Mouse (Mus musculus) large intestine, adult 2 months (tissue): ENCODE results near the gene BC024978. TPM values are rescaled to one million over a fixed set of nuclear protein-coding genes. Genes with fewer than 3 reads are reported as not detected.

Experiments
- DNase-seq: peaks from one replicate; pipeline ENCODE4 v3.0.0-alpha.2; 2012; ENCODE audit warnings: low read depth, low spot score
- WGBS: fragments of 180-500 bp; shearing (Covaris S2); methylation state at CpG from one replicate; pipeline ENCODE4 v1.1.7; 2018; 5-methylcytosine and 5-hydroxymethylcytosine counted together
- polyA plus RNA-seq: library from polyadenylated mRNA; depleted of rRNA; stranded (reverse); fragments of >200 nt; gene quantifications from 2 replicates; pipeline ENCODE4 v1.2.3, GENCODE M21; 2012; rRNA removed

Gene BC024978
- 10.9 and 11.1 TPM in 2 replicates for polyA plus RNA-seq

DNA sequence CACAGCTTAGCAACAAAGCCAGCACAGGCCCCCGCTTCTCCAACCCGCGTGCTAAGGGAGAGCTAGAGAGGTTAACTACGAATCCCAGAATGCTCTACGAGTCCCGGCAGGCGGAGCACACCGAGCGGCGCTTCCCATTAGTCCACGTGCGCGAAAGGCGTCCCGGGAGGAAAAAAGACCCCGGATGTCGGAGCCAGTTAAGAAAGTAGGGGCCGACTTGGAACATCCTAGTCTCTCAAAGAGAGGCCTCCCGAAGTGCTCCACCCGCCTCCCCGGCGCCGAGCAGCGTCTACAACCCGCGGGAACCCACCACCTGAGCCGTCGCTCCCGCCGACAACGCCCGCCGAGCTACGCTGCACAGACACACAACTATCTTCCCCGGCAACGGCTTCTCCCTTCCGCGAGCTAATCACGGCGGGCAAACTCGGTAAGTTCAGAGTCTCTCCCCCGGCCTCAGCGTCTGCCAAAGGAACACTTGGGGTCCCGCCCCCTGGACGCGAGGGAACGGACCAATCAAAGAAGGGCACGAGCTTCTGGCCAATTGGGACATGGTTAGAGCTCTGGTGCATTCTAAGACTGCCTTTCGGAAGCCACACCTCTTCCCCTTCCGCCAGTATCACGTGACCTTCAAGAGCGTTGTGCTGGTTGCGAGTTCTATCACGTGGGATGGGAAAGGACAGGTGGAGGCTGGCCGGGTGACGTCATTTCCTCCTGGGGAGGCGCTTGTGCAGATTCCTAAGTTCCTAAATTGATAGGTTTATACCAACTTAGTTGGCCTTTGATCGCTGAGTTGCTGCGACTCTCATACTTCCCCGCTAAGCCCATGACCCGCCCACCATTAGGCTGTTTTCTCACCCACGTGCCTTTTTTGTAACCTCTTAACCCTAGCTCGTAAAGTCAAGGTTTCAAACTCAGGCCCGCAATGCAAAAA is at the start of gene BC024978, which contains the start of gene Snrpa:
BC024978 (plus strand) TSS at position 101 of the 931 bp plus-strand sequence.
Snrpa (minus strand) TSS at position 591 of the 931 bp plus-strand sequence.
- WGBS = under 1% methylated on average over 64 of the region's 64 CpGs
- DNase-seq = peak; percentile 100

DNA sequence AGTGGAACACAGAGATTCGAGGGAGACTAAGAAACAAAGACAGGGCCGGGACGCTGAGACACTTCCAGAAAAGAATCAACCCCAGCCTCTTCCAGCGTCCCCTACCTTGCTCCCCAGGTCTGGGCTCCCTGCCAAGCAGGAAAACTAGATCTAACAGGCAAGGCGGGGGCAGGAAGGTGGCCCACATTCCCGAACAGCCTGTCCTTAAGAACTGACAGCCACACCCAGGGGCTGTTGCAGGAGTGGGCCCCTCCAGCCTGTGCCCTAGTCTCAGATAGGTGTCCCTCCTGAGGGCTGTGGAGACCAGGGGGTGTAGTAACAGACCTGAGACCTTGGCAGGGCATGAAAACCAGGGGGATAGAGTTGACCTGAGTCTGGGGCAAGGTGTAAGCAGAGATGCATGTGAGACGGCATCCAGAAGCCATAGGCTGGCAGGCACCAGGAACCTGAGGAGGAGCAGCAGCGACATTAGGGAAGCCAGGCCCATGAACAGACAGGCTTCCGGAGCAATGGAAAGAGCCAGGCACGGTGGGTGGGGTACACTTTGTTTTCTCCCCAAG is 42.3 kb upstream of the BC024978 start, which contains the start of gene Cyp2t4:
Cyp2t4 (plus strand) TSS at position 510 of the 560 bp plus-strand sequence.
- DNase-seq = no peak
- WGBS = 19% methylated on average over 10 of the region's 10 CpGs

DNA sequence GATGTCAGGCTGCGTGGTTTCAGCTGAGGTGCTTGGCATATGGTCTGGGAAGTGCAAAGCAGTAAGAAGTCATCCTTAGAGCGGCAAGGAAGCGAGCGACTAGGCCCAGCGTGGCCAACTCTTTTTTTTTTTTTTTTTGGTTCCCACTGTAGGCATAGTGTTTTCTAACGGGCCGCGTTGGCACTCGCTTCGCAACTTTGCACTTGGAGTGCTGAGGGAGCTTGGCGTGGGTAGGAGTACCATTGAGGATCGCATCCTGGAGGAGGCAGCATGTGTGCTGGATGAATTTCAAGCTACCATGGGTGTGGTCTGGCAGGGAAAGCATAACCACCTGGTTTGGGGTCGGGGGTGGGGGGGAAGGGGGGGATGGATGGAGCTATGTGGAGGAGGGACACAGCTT is 39.6 kb upstream of the BC024978 start:
- no peak for DNase-seq
- WGBS = 81% methylated on average over 13 of the region's 13 CpGs

DNA sequence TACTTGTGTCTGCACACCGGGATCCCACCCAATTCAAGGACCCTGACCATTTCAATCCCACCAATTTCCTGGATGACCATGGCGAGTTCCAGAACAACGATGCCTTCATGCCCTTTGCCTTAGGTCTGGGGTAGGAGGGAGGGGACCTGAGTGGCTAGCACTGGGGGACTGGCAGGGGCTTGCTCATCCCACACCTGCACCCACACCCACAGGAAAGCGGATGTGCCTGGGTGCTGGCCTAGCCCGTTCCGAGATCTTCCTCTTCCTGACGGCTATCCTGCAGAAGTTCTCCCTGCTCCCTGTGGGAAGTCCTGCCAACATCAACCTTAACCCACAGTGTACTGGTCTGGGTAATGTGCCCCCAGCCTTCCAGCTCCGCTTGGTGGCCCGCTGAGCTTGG is 37.4 kb upstream of the BC024978 start:
- WGBS = 91% methylated on average over 9 of the region's 9 CpGs

DNA sequence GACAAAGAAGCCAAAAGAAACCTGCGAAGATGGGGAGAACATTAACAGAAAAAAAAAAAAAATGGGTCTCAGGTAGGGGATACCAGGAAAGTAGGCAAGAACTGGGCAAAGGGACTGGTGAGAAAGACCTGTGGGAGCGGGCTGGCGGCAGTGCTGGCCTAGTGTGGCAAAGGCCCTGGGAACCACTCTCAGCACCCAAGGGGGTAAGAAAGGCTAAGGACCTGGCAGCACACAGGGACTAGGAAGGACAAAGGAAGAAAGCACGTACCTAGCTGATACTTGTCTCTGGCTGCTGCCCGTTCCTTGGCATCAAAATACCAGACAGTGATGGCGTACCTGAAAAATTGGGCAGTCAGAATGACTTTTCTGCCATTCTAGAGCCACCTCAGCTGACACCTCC is 36.3 kb upstream of the BC024978 start:
- no peak for DNase-seq
- WGBS = 90% methylated on average over 6 of the region's 6 CpGs

More for the DNA sequence above, 37.4 kb upstream of the BC024978 start:
- DNase-seq = no peak

DNA sequence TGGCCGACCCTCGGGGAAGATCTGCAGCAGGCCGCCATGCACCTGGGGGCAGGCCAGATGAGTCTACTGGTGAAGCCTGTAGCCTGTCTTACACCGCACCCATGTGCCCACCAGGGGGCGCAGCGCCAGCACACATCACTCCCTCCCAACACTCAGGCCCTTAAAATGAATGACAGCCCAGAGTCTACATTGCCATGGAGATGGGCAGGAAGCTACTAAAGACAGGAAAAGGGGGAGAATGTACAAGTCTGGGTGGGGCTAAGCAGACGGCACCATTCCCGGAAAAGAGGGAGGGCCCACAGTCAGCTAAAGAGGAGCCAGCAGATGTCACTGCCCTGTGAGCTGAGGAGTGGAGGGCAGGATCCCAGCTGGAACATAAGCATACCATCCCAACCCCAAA is 35.7 kb upstream of the BC024978 start:
- WGBS = 5% methylated on average over 8 of the region's 8 CpGs
- no peak for DNase-seq

DNA sequence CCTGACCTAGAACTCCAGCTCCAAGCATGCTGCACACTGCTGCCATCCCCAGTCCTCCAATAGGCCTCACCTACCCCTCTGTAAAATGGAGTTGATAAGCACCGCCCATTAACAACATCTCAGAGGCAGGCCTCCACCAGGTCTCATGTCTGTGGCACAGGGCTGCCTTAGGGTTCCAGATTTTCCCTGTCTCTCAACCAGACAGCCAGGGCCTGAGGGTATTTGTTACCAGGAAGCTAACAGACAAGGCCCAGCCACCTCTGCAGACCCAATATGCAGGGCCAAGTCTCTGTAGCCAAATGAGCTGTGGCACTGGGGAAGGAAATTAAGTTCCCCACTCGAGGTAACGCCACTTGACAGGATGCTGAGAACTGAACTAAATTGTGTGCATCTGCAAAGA is 34.7 kb upstream of the BC024978 start:
- WGBS = 76% methylated on average over 3 of the region's 3 CpGs
- DNase-seq = no peak

DNA sequence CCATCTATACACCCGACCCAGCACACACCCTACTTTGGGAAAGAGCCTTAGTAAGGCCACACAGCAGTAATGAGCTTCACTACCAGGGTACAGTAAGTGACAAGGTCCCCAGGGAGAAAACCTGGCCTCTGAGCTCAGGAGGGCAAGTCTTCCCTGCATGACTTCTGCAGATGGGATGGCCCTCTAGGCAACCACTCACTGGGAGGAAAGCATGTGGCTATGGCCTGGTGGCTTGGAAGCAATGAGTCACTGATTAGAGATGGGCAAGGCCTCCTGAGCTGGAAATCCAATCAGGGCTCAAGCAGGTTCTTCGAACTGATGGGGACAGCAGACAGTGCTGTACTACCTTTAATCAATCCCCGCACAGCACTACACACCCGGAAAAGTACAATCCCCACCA is 33.8 kb upstream of the BC024978 start:
- DNase-seq = no peak
- 75% methylated on average over 4 of the region's 4 CpGs for WGBS

DNA sequence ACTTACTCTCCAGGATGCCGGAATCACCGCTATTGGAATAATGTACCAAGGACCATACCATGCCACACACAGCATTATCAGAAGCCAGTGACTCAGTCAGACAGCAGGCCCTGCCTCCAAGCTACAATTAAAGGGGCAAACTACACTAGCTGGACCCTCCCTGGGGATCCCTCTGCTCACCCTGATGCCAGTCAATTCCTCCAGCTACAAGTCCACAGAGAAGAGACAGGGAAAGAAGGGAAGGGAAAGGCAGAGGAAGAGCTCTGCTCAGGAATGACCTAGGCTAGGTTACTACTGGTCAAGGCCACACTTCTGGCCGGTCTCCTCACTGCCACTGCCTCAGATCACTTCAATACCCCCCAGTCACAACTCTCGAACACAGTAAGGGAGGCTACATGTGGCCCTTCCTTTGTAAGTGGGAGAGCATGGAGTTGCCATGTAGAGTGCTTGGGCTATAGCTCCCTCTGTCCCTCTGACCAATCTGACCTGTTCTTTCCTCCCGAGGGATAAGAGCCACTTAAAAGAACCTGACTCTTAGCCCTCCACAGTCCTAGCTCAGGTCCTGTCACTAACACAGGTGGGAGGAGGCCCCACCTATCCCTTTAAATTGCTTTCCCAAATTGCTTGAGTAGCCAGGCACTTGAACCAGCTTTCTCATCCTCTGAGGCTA is 32.7 kb upstream of the BC024978 start:
- no peak for DNase-seq
- 69% methylated on average over 5 of the region's 5 CpGs for WGBS

DNA sequence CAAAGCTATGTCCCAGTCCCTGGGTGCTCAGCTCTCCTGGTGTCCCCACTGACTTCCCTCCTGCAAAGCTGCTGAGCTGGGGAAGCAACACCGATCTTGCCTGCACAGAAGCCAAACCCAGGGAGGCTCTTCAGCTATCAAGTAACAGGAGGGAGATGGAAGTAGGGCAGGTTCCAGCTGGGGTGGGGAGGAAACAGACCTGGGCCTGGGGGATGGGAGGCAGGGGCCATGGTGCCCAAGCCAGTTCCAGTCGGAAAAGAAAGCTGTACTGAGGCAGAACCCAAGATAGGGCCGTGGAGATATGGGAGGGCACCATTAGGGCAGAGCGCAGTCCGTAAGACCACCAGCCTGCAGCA is 32.2 kb upstream of the BC024978 start:
- 74% methylated on average over 5 of the region's 5 CpGs for WGBS
- no peak for DNase-seq

DNA sequence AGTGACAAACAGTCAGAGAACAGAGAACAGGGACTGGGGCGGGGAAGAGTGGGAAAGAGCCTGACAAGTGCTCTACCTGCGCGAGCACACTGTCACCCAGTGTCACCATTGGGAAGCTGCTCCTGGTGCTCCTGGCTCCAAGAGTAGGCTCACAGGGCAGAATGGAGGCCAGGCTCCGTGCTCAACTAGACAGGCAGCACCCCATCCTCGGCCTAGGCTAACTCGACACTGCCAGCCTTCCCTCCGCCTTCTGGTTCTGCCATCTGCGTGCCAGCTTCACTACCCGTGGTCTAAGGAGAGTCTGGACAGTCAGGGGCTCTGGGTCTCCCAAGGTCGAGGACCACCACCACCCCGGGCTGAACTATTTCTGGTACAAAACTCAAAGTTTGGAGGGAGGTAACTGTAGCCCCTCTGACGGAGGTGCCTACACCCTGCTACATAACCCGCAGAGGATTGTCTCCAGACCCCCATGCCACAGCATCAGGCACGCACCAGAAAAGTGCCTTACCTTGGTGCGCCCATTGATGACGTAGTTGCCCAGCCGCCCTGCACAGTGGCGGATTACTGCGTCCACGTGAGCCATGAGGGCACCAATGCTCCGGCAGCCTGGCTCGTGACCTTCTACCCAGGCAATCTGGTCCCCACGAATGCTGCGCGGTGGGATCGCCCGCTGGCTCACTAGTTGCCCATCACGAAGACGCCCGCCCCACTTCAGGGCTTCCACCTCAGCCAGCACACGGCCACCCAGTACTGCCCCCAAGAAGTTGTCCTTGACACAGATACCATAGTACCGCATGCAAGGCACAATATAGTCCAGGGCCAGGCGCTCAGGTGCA is 31.3 kb upstream of the BC024978 start:
- WGBS = 81% methylated on average over 33 of the region's 33 CpGs
- DNase-seq = no peak

DNA sequence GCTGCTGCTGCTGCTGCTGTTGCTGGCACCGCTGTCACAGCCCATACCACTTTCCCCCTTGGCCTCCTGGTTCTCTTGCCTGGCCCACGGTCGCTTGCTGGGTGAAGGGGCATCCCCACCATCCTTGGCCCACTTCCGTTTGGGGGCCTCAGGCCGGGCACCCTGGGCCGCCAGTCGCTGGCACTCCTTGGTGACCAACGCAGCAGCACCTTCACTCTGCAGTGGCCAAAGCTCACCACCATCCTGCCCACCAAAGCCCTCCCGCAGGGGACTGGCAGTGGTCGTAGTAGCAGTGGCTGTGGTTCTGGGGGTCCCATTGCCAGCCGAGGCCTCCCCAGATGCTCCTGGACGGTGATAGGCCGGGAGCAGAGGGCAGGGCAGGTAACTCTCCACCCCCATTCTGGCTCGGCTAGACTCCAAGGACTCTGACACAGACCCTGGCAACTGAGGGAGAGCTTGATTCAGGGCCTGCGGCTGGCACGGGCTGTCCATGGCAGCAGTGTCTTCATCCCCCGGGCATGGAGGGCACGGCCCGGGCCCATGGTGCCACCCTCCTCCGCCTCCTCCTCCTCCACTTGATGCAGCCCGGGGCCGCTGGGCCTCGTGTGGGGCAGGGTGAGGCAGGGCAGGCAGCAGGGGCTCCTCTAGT is 30.4 kb upstream of the BC024978 start:
- DNase-seq = no peak
- 48% methylated on average over 23 of the region's 23 CpGs for WGBS

DNA sequence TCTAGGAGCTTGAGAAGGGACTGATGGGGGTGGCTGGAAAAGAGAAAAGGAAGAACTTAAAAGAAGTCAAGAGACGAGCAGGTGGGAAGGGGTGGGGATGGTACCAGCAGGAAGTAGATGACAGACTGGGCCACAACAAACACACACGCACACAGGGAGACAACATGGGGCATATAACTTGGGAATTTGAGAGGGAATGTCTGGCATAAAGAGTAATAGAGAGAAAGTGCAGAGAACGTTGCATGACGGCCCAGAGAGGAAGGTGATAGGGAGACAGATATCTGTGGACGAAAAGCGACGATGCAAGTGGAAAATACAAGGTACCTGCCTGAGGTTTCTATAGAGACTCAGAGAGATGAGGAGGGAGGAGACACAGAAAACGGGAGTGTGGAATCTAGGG is 29.9 kb upstream of the BC024978 start:
- DNase-seq = no peak

DNA sequence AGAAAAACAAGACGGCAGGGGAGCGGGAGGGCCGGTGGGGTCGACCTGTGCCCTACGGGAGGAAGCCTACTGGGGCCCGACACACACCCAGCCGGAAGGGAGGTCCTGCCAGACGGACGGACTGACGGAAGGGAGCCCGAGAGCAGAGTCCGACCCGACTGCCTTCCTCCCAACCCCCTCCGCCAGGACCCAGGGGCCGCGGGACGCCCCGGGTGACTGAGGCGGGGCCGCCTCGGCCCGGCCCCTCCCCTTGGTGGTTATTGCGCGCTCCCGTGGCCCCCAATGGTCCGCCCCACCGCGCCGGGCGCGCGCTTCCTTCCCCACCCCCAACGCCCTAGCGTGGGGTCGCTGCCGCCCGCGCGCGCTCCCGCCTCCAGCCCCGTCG is 29.4 kb upstream of the BC024978 start:
- 1% methylated on average over 43 of the region's 43 CpGs for WGBS
- no peak for DNase-seq

More for the DNA sequence above, 29.9 kb upstream of the BC024978 start:
- under 1% methylated on average over 8 of the region's 8 CpGs for WGBS

DNA sequence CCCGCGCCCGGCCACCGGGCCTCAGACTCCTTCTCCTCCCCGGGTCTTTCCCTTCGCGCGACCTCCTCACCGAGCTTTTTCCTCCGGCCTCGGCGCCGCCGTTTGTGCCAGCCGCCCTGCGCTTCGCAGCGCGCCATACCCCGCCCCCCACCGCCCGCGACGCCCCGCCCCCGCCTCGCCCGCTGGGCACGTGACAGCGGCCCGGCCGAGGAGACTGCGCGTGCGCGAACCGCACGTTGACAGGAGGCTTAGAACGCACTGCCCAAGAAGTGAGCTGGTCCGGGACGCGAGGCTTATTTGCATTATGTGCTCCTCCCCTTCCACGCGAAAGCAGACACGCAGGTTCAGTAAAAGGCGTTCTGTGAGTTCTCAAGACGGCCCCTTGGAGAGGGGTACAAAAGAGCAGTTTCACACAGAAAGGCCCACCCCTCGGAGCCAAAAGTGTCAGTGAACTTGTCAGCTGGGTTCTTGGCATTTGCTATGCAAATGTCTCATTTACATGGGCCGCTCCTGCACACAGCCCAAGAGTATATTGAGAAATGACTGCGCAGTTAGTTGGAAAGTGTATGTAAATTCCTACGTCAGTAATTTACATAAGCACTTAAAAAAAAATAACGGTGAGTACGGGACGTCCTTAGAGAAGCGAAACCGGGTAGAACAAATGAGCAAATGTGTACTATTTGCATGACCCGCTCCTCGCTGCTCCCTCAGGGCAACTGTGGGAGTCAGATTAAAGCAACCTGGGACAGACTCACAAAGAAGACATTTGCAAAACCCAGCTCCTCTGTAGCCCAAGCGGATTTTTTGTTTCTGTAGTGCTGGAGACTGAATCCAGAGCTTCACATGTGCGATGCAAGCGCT is 28.7 kb upstream of the BC024978 start, which contains the start of gene Egln2:
Egln2 (minus strand) TSS at position 189 of the 861 bp plus-strand sequence.
- peak; percentile 83 for DNase-seq
- WGBS = 2% methylated on average over 61 of the region's 61 CpGs

DNA sequence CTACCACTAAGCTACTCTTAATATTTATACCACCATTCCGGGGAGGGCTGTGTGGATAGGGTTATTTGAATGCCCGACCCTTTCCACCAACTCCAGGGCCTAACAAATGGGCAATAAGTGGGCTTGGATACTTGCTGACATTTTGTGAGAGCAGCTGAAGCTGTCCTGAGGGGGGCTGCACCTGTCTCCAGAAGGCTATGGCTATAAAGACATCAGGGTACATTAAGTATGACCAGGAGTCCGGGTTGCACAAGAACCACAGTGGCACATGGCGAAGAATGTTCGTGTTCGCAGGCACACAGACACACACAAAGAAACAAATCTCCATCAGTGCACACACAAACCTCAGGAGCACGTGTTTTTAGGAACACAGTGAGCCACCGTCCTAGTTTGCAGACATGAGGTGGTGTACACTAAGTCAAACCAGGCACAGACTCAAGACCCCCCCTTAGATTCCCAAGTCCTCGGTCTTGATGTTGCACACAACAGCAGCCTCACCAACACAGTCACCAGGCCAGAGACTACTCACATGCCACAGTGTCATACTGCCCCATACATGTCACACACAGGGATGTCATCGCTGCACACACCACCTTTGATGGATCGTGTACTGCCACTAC is 28.0 kb upstream of the BC024978 start:
- 69% methylated on average over 11 of the region's 11 CpGs for WGBS
- DNase-seq = no peak

DNA sequence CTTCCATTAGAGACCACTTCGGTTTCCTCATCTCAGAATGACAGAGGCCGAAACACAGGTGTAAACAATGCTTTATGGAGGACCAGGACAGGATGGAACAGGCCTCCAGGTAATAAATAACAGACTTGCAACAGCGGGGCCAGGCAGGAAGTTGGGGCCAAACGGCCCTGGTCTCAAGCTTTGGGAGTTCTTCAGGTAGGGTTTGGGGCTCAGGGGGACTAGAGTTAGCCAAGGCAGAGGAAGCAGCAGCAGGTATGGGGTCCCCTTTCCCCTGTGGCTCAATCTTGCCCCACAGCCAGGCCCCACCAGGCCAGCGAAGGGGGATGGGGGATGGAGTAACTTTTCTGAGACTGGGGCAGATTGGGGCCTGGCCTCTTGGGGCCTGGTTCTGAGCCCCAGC is 27.2 kb upstream of the BC024978 start:
- no peak for DNase-seq
- 68% methylated on average over 5 of the region's 5 CpGs for WGBS

DNA sequence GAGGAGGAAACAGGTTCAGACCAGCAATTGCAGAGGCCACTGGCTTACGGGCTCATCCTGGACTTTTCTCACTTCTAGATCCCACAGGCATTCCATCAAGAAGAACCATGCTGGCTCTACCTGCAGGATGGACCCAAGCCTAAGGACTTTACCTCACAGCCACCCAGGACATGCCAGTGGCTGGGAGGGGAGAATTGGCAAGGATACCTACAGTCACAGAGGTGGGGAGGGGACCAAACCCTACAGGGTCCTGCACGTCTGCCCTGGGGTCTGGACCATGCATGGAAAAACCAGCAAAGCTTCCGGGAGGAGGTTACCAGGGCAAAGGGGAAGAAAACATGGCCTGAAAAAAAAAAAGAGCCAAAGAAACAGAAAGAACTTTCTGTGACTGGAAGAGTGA is 24.6 kb upstream of the BC024978 start:
- 88% methylated on average over 3 of the region's 3 CpGs for WGBS

More for the DNA sequence above, 24.6 kb upstream of the BC024978 start:
- no peak for DNase-seq
